Mouse (Mus musculus): Measurements from ENCODE around the gene Shc1. TPM values are rescaled to one million over a fixed set of nuclear protein-coding genes. Genes with fewer than 3 reads are reported as not detected.

Shc1 gene
- polyA plus RNA-seq, 3 experiments from 2014 or later: 31.2 to 34.1 (median 33.7) TPM

DNA sequence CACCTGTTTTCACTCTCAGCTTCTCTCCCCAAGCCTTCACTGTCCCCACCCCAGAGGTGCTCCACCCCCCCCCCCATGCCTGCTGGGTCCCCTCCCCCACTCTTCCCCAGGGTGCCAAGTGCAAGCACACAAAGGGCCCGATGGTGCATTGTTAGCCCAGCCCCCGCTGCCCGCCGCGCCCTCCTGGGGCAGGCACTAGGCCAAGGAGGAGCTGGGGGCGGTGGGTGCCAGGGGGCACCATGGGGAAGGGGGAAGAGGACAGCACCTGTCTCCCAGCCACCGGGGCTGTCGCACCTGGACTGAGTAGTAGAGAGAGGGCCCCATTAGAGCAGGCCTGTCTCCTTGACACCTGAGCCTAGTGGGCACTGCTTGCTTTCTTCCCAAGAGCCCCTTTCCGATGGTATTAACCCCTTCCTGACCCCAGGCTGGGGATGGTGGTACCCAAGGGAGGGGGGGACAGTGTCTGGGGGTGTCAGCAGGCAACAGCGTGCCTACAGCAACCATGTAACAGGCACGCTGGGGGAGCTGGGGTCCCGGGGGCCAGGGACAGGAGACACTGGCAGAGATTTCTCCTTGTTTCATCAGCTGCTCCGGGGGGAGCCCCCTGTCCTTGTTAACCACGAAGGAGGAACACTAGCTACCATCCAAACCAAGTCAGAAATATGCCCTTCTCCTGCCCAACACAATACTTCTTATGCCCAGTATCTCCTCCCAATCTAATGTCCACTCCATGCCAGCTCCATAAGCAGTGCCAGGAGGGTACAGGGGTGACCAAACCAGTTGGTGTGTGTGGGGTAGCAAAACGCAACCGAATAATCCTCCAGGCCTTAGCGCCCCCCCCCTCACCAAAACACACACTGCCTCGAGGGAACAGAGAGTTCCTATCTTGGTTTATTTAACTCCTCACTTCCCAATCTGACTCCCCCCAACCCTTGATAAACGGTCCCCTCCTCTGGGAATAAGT, 27.3 kb upstream of the Shc1 start:
- no peak for ATAC-seq

DNA sequence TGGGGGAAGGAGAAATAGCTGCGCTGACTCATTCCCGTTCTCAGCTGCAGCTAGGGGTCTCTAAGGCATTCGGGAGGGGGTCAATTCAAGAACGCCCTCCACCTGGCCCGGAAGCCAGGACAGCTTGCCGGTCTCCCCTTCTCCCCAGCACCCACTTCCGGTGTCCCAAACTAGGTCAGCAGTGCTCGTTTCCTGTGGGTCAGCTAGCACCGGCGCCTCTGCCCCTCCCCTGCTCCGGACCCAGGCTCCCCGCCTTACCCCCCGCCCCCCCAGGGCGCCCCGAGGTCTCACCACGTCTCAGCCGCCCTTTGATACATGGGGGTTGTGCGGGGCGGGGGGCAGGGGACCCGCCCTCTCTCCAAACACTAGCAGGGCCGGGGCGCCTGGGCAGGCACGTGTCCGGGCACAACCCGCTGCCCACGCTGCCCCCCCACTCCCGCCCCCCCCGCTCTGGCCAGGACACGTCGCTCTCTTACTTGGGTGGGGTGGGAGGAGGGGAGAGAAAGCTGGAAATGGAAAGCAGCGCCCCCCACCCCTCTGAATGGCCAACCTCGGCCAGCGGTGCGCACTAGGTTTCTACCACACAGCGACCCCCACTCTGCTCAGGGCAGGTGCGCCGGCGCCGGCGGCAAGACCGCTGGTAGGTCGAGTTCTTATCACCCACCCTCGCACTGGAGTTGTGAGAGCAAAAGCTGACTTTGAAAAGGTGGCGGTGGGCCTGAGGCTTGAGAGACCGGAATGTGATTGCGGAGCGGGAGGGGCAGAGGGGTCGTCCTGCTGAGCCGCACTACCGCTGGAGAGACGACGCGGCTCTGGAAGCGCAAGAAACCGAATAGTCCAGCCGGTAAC, 26.4 kb upstream of the Shc1 start:
- ATAC-seq: no peak

DNA sequence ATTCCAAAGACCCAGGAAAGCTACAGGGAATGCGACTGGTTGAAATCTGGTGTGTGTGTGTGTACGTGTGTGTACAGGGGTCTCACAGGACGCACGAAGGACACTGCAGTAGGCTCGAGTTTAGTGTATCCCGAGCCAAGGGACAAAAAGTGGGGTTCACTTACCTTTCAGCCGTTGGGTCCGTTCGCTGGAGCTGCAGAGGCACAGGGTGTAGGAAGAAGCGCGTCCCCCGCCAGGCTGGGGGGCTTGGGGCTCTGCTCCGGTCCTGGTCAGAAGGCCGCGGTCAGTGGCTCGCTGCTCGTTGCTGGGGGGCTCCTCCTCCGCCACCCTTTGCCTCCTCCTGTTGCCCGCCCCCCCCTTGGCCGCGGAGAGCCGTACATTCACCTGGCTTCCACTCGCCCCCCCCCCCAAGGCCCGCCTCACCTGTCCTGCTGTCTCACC, 25.4 kb upstream of the Shc1 start:
- no peak for ATAC-seq

DNA sequence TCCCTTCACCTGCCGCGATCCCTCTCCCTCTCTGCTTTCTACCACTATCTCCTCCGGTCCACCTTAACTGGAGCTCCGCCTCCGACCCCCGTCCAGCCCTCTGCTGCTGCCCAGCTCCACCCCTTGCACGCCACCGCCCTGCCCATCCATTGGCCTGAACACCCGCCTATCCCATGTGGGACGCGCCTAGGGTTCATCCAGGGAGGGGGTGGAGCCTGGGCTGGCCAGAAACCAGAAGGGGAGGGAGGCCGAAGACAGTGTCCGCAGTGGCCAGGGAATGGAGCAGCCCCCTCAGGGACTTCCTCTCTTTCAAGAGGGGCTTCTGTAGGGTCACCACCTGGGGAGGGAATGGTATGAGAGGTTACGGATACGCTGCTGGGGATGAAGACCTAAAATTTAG, 24.6 kb upstream of the Shc1 start:
- ATAC-seq: peak; percentile 77

DNA sequence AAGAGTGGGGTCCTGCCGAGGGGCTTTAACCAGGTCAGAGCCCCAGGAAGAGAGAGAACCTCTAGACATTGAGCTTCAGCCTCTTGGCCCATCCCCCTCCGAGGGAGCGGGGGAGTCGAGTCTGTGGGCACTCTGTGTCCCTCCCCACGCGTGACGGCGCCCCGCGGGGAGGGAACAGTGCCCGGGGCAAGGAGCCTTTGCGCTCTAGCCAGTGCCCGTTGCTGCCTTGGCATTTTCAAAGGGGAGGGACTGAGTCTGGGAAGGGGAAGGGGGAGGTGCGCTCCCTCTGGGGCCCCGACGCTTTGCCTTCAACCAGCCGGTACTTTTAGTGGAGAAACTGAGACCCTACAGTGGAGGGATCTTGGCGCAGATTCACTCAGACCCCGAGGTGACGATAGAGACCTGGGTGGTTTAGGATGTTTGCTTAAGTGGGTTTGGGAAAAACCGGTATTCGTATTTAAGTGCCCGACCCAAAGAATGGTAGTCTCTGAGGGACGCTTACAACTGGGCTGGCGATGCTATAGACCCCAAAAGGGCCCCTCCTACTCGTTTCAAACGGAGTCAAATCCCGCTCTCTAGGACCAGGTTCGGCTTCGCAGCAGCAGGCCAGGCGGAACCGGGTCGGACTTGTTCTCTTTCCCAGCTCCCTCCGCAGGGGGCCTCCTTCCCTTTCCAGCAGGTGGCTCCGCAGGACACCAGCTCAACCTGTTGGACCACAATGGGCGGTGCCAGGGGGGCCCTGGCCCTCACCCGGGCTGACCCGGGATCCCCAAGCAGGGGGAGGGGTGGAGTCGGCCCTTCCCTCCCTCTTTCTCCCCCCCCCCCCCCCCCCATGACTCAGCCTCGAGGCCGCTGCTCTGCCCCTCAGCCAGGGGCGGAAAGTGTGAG, 24.0 kb upstream of the Shc1 start, which contains the start of gene Zbtb7b:
TSS of gene Zbtb7b (minus strand) at position 771 of the 888 bp plus-strand sequence.
- ATAC-seq: peak; percentile 14

DNA sequence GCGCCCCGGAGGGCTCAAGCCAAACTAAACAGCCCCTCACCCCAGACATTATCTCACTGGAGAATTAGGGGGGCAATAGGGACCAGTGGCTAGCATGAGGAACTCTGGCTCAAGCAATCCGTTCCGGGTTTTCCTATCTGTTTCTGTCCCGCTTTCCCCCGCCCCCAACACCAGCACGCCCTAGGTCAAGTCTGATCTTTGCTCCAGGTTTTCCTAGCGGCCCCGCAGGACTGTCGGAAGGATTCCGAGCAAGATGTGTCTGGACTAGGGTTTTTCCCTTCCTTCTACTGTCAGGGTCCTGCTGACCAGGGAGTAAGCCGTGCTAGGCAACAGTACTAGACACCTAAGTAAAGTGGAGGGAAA, 23.4 kb upstream of the Shc1 start:
- ATAC-seq: no peak

DNA sequence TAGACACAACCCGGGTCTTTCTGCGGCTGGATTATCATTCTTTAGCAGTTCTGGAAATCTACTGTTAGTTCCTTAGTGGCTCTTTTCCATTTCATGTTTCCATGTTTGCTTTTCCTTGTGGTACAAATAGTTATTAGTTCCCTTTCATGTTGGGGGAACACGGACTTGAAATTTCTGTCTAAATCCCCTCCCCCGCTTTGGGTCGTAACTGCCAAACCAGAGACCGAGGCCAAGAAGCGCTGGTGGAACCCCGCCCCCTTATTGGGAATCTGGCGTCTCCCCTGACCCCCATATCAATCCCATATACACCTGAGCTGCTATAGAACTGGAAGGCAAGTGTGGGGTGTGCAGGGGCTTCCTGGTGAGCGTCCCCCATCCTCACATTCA, 22.8 kb upstream of the Shc1 start:
- no peak for ATAC-seq

DNA sequence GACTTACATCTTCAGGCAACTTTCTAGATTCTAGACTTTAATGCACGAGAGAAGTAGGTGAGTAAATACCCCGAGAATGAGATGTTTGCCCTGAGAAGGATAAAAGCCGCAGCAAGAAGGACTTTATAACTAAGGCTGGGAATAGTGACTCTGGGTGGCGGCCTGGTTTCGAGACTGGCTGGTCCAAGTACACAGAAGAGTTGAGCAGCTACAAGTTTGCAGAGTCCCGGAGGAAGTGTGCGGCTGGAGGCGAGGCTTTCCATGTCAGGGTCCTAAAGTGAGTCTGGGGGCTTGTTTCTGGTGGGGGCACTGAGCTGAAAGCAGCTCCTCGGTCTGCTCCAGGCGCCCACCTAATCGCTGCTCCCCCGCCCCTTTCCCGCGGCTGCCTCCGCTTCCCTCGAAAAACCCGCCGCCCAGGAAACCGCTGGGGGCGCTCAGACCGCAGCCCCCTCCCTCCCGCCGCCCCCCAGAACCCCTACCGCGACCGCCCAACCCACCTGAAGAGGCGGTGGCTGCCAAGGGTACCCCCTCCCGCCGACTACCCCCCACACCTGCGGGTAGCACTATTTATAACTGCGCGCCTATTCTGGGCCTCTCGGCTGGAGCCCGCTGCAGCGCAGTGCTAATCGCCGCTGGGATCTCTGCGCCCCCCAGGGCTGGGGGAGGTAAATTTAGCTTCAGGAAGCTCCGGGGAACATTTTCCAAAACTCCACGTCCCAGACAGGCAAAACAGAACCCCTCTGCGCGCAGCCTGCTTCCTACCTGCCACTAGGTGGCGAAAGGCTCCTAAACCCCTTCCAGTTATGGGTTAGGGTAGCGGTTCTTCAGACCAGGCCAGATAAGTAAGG, 22.2 kb upstream of the Shc1 start:
- no peak for ATAC-seq

DNA sequence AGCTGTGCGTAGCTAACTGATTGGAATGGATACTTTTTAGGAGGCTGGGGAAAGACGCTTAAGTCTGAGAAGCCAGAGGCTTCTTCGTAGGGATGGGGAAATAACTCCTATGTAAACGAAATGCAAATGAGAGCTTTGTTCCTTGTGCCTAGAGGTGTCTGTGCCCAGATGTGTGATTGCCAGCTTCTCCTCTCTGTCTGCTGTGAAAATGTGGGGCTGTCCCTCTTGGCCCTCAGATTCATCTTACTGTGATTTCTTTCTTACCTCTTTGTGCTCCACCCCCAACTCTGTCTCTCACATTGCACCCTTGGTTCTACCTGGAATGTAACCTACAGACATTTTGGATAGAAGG, 21.6 kb upstream of the Shc1 start:
- ATAC-seq: no peak

DNA sequence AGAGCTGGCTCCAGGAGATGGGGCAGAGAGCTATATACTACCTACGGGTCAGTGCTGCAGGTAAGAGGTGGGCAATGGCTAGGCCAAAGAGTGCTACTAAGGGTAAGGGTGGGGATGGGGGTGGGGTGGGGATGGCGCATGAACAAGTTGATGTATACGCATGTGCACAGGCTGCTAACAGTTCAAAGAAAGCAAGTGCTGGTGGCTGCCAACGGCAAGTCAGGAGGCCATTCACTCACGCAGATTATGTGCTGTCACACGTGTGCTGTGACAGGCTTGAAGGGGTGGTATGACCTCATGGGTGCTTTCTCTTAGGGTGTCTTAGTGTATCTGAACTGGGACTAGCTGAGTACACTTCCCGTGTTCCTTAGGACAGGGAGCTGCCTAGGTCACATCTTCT, 16.9 kb upstream of the Shc1 start:
- no peak for ATAC-seq

DNA sequence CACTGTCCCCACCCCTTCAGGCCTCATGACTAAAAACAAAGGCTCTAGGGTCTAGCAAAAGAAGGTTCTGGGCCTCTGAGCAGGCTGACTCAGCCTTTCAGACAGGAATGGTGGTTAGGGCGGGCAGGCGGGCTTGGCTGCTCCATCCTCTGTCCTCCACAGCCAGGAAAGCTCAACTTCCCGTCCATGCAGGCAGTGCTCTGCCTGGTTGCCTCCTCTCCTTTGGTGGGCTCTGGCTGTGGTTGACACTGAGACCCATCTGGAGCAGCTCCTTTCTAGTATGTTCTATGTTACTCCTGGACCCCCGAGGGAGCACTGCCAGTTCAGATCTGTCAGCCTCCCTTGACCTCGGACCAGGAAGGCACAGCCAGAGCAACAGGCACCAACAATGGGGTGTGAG, 15.6 kb upstream of the Shc1 start, which contains the start of gene Lenep:
TSS of gene Lenep (minus strand) at position 101 of the 400 bp plus-strand sequence.
- no peak for ATAC-seq

DNA sequence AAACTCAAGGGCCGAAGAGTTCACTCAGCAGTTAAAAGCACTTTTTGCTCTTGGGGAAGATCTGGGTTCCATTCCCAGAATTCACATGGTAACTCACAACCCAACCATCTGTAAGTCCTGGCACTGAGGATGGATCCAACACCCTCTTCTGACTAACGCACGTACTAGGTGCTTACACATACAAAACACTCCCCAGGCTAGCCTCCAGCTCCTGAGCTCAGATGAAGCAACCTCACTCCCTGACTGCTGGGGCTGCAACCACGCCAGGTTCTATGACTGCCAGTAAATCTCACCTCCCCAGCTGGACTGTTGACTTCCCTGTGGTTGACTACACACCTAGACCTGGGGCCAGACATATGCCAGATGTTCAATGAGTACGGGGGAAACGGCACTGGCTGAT, 11.4 kb upstream of the Shc1 start:
- no peak for ATAC-seq

DNA sequence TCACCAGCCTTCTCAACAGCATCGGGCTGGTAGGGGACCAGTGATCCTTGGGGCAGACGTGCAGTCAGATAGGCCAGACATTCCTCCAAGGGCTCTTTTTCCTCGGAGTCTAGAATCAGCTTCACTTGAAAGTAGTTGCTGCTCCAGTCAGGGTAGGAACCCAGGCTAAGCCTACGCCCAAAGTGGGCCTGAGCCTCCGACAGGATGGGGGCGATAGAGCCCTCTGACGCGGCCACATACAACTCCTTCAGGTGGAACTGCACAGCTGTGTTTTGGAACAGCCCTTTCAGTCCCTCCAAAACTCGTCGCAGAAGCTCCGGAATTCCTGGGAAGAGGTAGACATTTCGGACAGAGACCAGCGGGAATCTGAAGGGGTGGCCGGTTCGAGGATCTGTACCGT, 9.8 kb upstream of the Shc1 start:
- ATAC-seq: no peak

DNA sequence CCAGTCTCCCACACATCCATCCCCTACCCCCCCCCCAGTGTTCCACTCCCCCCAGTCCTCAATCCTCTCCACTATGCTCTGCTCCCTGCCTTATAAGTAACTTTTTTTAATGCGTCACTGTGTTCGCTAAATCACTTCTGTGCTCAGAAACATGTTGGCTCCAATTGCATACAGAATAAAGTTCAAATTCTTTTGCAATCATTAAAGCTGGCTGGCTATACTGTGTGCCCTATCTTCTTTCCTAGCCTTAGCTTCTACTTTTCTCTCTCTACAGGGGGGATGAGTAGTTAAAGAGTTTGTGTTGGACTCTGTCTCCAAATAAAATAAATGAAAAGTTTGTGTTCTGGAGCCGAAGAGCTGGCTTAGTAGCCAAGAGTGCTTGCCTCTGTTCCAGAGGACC, 8.5 kb upstream of the Shc1 start:
- no peak for ATAC-seq

DNA sequence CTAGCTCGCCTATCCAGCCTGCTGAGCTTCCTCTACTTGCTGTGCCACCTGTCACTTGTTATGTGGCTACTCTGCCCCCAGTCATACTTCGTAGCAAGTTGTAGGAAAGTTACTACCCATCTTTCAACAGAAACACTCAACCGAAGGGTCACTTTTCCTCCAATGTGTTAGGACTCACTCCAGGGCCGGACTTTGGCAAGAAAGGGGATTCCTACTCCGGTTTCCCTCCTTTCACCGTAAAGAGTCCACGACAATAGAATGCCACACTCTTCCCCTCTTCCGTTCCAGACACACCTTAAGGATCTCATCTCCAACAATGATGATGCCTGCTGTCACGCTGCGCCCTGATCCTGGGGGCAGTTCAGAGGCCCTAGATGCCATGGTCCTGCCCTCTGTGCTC, 7.4 kb upstream of the Shc1 start:
- ATAC-seq: no peak

DNA sequence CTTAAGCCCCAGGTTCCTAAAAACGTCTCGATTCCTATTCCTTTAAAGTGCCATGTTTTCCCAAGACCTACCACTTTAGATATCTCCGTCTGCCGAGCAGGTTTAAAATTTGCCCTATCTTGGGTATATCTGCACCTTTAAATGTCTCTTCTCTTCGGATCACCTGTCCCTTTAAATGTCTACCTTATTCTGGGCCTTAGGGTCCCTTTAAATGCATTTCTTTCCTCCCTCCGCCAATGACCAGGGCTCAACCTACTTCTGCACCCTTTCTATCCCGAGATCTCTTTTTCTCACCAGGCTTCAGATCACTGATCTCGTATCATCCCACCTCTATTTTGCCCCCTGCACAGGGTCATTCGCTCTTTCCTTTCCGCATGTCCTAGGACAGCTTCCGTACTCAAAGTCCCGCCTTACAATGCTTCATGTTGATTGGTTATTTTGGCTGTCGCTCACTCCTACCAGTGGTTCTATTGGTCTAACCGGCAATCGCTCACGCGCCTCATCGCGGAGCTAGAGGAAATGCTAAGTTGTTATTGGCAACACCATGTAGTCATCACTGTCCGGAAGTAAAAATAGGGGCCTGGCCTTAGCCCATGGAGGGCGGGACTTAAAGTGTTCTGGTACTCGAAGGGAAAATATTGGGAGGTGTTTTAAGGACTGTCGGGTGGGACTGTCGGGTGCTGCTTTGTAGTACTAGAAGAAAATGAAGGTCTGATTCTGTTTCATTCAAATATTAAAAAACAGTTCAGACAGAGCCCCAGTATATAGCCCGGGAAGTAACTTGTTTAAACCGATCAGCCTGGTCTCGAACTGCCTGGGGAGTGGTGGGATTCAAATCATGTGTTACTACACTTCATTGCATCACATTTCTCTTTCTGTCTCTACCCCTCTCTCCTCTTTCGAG, 6.5 kb upstream of the Shc1 start, which contains the start of gene Flad1:
TSS of gene Flad1 (minus strand) at position 381 of the 904 bp plus-strand sequence.
- ATAC-seq: peak; percentile 100

DNA sequence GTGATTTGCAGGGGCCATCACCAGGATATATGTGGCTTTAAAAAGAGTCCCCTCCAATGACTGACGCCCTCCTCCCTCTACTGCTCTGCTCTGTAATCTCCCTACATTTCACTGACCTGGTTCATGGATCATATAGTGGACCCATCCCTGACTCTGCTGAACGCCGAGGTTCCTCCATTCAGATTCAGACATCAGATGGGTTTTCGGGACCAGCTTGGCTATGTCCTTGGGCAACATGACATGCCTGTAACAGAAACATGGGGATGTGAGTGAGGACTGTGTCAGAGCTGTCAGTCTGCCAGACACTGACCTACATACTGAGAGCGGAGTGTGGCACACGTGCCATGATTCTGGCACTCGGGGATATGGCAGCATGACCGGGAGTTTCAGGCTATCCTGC, 2.1 kb upstream of the Shc1 start:
- no peak for ATAC-seq

DNA sequence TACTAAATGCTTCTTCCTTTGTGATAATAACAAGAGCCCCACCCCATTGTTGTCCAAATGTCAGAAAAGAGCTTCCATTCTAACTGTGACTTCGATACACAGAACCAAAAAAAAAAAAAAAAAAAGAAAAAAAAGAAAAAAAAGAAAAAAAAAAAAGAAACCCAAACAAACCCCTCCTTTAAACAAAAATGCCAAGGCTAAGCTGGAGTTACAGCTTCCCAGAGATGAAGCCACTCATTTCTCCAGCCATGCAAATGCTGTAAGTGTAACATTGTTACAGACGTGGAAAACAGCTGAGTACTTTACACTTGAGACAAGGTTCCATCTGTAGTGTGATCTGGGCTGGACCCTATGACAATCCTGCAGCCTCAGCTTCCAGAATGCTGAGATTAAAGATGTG, 1.1 kb upstream of the Shc1 start:
- ATAC-seq: no peak

DNA sequence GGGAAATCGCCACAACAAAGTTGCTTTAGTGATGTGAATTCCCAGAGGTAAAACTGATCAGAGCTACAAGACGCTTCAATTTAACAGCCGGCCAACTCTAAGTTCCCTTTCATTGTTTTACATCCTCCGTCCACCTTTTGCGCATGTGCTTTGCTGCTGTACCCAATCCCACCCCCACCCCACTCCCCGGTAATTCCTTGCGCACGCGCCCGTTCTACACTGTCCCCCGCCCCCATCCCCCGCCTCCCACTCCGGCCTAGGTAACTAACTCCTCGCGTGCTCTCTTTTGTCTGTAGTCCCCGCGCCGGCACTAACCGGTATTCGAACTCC, 438 bp upstream of the Shc1 start:
- ATAC-seq: no peak

DNA sequence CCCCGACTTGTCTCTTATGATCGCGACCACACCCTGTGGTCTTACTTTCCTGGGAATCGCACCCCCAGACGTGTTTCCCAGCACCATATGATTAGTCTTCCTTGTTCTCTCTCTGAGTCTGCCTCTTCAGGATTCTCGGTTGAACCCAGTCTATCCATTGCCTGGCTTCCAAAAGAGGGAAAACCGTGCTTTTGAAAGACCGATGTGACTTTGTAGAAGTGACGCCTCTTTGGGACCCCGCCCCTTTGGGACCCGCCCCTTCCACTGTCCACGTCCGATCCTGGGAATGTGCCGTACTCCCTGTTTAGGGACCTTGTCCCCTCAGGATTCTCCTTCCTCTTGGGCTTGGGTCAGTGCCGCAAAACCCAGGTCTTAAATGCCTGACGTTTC, 613 bp downstream of the Shc1 start:
- ATAC-seq: no peak

DNA sequence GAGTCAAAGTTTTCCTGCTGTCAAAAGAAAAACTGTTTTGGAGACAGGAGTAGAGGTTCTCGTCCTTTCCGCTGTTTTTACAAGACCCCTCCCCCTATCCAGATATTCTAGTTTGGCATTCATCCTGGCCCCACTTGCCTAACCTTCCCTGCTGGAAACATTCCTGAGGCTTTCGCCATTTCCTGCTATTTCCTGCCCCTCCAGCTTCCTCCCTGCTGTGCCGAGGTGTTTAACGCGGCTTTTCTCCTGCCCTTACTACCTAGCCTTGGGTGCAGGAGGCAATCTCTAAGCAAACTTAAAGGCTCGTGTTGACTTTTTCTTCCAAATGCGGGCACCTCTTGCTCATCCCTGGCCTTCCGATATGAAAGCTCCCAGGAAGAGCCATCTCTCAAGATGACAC, 1.3 kb downstream of the Shc1 start:
- no peak for ATAC-seq

All from inflammation-experienced regulatory T-cells, adult 6 months (primary cell).